Mouse (Mus musculus): ENCODE results near the gene Gm20388.

- no peak for TF ChIP-seq POLR2A (IDR thresholded peaks at IDR 0.05; ENCODE audit: insufficient read depth, low read depth, low read length)
- no peak for TF ChIP-seq CTCF (IDR thresholded peaks at IDR 0.05; ENCODE audit: insufficient read depth, low read depth, low read length)
These were observed 1015.6 kb downstream of the Gm20388 start for GRCm38 (mm10) chr8:120926201-120926600.

Data from olfactory bulb, adult 2 months (tissue).